Mouse (Mus musculus) gastrocnemius, adult 2 months (tissue): ENCODE data around the gene Usp12. TPM values are rescaled to one million over a fixed set of nuclear protein-coding genes. Genes with fewer than 3 reads are reported as not detected.
A peak's percentile ranks its signal among the peaks of the same experiment; 100 is the strongest.

Experiments
- DNase-seq: peaks from one replicate; pipeline ENCODE4 v3.0.0; 2022
- H3K27ac ChIP-seq: fragments of 200-600 bp; 2 replicates; pipeline ENCODE4 v1.8.1; 2022; ENCODE audit warnings: mild to moderate bottlenecking
- H3K4me3 ChIP-seq: fragments of 200-600 bp; 2 replicates; pipeline ENCODE4 v1.8.1; 2022; ENCODE audit warnings: mild to moderate bottlenecking, moderate library complexity
- CTCF ChIP-seq: fragments of 200-600 bp; IDR thresholded peaks from 2 replicates; pipeline ENCODE4 v1.8.1; 2022; ENCODE audit warnings: antibody characterized with exemption, mild to moderate bottlenecking, moderate library complexity
- intact Hi-C: fragments of 180-260 bp; cut with DNase I; formaldehyde crosslinking; loops from one replicate; pipeline ENCODE4 v1.15.1; 2025
- total RNA-seq, 2 experiments: library from RNA; stranded (reverse); gene quantifications; 2 replicates each; pipeline ENCODE4 v1.2.3; 2021

The Usp12 gene
- total RNA-seq, 2 experiments from 2014 or later: 15.4 to 22.4 TPM

GRCm38 (mm10) chr5:146793630-146794083 lies 1.1 kb downstream of the Usp12 start:
- intact Hi-C loops: loop anchor here (2.0 kb wide), 1 partner anchor 39 kb away; the partner anchor contains the start of gene Rpl21
- H3K4me3 ChIP-seq: peak overlapping the region; percentile 92
- no peak for DNase-seq
- no peak for TF ChIP-seq CTCF
- peak overlapping the region; percentile 87 for H3K27ac ChIP-seq

- no peak for TF ChIP-seq CTCF
- Histone ChIP-seq H3K4me3 (peak overlapping the region; percentile 29), H3K27ac (peak overlapping the region; percentile 51)
- intact Hi-C loops: no loop called here
- DNase-seq: no peak
Observed at GRCm38 (mm10) chr5:146792140-146792791, 2.5 kb downstream of the Usp12 start.

GRCm38 (mm10) chr5:146790944-146791343 lies 3.9 kb downstream of the Usp12 start:
- H3K4me3 ChIP-seq: no peak overlapping the region
- no peak for DNase-seq
- TF ChIP-seq CTCF: no peak
- H3K27ac ChIP-seq: no peak overlapping the region
- intact Hi-C loops: no loop called here

GRCm38 (mm10) chr5:146789413-146789812 lies 5.4 kb downstream of the Usp12 start:
- no peak overlapping the region for H3K4me3 ChIP-seq
- no peak for TF ChIP-seq CTCF
- no peak for DNase-seq
- intact Hi-C loops: no loop called here
- H3K27ac ChIP-seq: no peak overlapping the region

GRCm38 (mm10) chr5:146786123-146786522 lies 8.7 kb downstream of the Usp12 start:
- no peak for TF ChIP-seq CTCF

GRCm38 (mm10) chr5:146783891-146784290 lies 10.9 kb downstream of the Usp12 start:
- no peak overlapping the region for H3K27ac ChIP-seq
- TF ChIP-seq CTCF: no peak
- DNase-seq: no peak
- no peak overlapping the region for H3K4me3 ChIP-seq
- intact Hi-C loops: no loop called here

More at GRCm38 (mm10) chr5:146786123-146786522, 8.7 kb downstream of the Usp12 start:
- Histone ChIP-seq H3K4me3 (no peak overlapping the region), H3K27ac (no peak overlapping the region)
- no peak for DNase-seq
- intact Hi-C loops: no loop called here

GRCm38 (mm10) chr5:146783300-146783699 lies 11.5 kb downstream of the Usp12 start:
- Histone ChIP-seq H3K4me3 (no peak overlapping the region), H3K27ac (no peak overlapping the region)
- DNase-seq: no peak
- intact Hi-C loops: no loop called here
- peak; percentile 34; the same call in 1 of the 2 replicates for TF ChIP-seq CTCF

GRCm38 (mm10) chr5:146781663-146782062 lies 13.1 kb downstream of the Usp12 start:
- Histone ChIP-seq H3K4me3 (no peak overlapping the region), H3K27ac (no peak overlapping the region)
- DNase-seq: no peak
- TF ChIP-seq CTCF: no peak
- intact Hi-C loops: no loop called here

- H3K4me3 ChIP-seq: no peak overlapping the region
- no peak overlapping the region for H3K27ac ChIP-seq
- TF ChIP-seq CTCF: no peak
- DNase-seq: no peak
- intact Hi-C loops: no loop called here
Observed at GRCm38 (mm10) chr5:146779931-146780330, 14.9 kb downstream of the Usp12 start.

GRCm38 (mm10) chr5:146776988-146777639 lies 17.7 kb downstream of the Usp12 start:
- intact Hi-C loops: no loop called here
- no peak for TF ChIP-seq CTCF
- H3K4me3 ChIP-seq: no peak overlapping the region
- H3K27ac ChIP-seq: no peak overlapping the region
- DNase-seq: no peak

- intact Hi-C loops: no loop called here
Observed at GRCm38 (mm10) chr5:146771982-146772381, 22.8 kb downstream of the Usp12 start.

GRCm38 (mm10) chr5:146770002-146770848 lies 24.6 kb downstream of the Usp12 start:
- Histone ChIP-seq H3K27ac (peak overlapping the region; percentile 68), H3K4me3 (peak overlapping the region; percentile 8)
- intact Hi-C loops: no loop called here
- no peak for TF ChIP-seq CTCF
- no peak for DNase-seq

More at GRCm38 (mm10) chr5:146771982-146772381, 22.8 kb downstream of the Usp12 start:
- Histone ChIP-seq H3K4me3 (no peak overlapping the region; the same call in 1 of the 2 replicates), H3K27ac (peak overlapping the region; percentile 68)
- no peak for TF ChIP-seq CTCF
- DNase-seq: peak; percentile 54

GRCm38 (mm10) chr5:146765791-146766190 lies 29.0 kb downstream of the Usp12 start:
- TF ChIP-seq CTCF: no peak
- no peak for DNase-seq
- Histone ChIP-seq H3K4me3 (no peak overlapping the region), H3K27ac (no peak overlapping the region)
- intact Hi-C loops: no loop called here
